Mouse (Mus musculus): ENCODE results near the gene L3mbtl1.
A peak's percentile ranks its signal among the peaks of the same experiment; 100 is the strongest.

L3mbtl1 gene

GRCm38 (mm10) chr2:162946964-162947363 is 3.7 kb downstream of the L3mbtl1 start:
- DNase-seq, result no peak

DNA sequence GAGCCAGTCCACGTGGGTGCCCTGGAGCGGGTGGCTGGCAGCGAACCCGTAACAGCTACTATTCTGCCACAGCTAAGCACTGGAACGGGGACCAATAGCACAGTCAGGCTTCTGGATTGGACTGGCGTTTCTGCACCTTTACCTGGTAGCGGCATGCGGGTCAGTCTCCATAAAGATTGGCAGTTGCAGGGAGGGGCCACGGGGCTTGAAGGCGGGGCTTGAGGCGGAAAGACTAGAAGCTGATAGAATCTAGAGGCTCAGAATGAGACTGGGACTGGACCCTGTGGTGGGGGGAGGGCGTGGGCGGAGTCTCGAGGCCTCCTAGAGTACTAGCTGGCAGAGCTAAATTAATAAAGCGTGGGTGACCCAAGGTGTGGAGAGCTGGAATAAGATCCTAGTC is 4.5 kb downstream of the L3mbtl1 start:
- peak; percentile 27 for DNase-seq

- no peak for DNase-seq
Measured at GRCm38 (mm10) chr2:162948221-162948620, 4.9 kb downstream of the L3mbtl1 start.

- DNase-seq, result no peak
Measured at GRCm38 (mm10) chr2:162950776-162951175, 7.5 kb downstream of the L3mbtl1 start.

DNA sequence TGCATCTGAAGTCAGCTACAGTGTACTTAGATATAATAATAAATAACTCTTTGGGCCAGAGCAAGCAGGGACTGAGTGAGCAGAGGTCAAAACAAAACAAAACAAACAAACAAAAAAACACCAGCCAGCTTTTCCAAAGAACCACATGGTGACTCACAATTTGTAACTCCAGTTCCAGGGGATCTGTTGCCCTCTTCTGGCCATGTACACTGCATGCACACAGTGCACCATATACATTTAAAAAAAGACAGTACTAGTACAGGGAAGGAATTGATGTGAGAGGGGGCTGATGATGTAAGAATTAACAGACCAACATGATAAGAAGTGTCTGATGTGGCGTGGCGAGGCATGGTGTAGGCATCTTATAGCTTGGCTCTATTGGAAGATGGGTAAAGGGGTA is 13.6 kb downstream of the L3mbtl1 start:
- no peak for DNase-seq

- DNase-seq, result no peak
Measured at GRCm38 (mm10) chr2:162961321-162961720, 18.0 kb downstream of the L3mbtl1 start.

- no peak for DNase-seq
Measured at GRCm38 (mm10) chr2:162966734-162967133, 23.5 kb downstream of the L3mbtl1 start.

DNA sequence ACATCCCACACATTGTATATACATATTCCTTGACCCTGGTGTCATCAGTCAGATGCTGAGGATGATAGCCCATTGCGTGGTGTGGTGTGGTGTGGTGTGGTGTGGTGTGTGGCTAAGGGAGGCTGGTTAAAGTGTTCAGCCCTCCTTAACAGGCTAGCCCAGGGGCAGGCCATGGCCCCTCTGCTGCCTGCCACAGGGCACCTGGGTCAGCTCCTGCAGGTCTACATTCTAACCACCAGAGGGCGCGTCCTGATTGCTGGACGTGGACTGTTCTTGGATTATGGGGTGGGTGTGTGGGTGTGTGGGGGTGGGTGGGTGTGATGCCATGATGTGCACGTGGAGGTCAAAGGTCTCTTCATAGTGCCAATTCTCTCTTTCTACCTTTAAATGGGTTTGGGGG is 25.1 kb downstream of the L3mbtl1 start:
- DNase-seq, result no peak

GRCm38 (mm10) chr2:162969101-162969500 is 25.8 kb downstream of the L3mbtl1 start:
- DNase-seq, result no peak

GRCm38 (mm10) chr2:162970896-162971295 is 27.6 kb downstream of the L3mbtl1 start:
- DNase-seq, result no peak

DNA sequence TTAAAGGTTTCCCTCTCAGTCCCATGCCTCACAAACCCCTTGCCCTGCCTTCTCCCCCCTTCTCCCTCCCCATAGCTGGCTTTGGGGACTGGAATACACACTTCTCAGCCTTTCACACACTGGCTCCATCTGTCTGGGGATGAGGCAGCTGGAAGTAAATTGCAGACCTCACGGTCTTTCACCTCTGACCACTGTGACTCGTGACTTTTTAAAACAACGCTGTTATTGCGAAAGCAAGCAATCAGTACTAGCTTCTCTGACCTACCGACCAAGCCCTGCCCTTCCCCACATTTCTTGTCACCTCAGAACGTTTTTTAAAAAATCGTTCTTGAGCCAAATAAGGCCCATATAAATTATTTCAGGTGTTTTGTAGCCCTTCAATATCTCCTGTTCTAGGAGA is 29.5 kb downstream of the L3mbtl1 start:
- no peak for DNase-seq

DNA sequence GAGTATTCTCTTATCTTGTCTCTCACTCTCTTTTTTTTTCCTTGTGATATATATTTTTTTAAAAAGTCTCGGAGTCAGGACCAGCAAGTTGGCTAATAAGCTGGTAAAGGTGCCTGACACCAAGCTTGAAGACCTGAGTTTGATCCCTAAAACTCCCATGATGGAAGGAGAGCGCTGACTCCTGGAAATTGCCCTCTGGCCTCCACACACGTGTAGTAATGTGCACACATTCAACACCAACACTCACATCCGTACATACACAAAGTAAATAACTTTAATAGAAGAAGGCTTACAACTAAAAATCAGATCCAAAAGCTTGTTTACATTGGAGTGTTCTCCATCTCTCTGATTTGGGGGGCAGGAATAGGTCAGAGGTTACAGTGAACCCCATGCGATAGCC is 29.9 kb downstream of the L3mbtl1 start:
- no peak for DNase-seq

DNA sequence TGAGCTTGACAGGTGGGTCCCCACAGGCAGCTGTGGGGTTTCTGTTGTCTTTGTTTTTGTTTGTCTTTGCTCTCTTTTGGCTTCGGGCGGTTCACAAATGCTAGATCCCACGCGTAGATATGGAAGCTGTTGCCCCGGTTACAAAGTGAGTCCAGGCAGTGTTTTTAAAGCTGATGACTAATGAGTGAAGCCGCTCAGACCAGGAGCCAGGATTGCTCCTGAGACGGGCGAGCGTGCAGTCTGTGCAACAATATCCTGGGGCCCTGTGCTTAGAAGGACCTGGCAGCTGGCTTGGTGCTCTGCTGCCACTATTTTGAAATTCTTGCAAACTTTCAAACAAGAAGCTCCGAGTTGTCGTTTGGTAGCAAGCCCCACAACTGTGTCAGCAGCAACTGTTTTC is 30.4 kb downstream of the L3mbtl1 start:
- no peak for DNase-seq

- DNase-seq, result no peak
Measured at GRCm38 (mm10) chr2:162975157-162975775, 32.0 kb downstream of the L3mbtl1 start.

- DNase-seq, result no peak
Measured at GRCm38 (mm10) chr2:162976001-162976400, 32.7 kb downstream of the L3mbtl1 start.

- DNase-seq, result no peak
Measured at GRCm38 (mm10) chr2:162984381-162984780, 41.1 kb downstream of the L3mbtl1 start.

DNA sequence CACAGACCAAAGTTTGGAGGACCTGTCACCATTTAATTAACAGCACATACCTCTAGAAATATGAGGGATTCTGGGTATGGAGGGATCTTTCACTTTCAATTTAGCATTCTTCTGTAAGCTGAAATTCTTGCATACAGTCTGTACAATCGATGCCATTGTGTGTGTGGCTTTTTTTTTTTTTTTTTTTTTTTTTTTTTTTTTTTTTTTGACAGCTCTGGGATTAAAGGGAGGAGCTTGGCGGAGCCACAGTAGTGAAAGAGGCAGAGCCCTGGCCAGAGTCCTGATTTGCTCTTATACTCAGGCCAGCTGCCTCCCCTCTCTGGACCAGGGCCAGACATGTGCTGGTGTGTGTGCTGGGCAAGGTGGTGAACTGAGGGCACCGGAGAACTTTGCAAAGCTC is 42.7 kb downstream of the L3mbtl1 start:
- DNase-seq, result no peak

GRCm38 (mm10) chr2:162986764-162987163 is 43.5 kb downstream of the L3mbtl1 start:
- DNase-seq, result no peak

GRCm38 (mm10) chr2:162987218-162987617 is 43.9 kb downstream of the L3mbtl1 start, which contains the start of gene Sgk2:
Sgk2 (plus strand) TSS chr2:162987330.
- DNase-seq, result no peak

GRCm38 (mm10) chr2:162988235-162988634 is 45.0 kb downstream of the L3mbtl1 start:
- DNase-seq, result no peak

DNA sequence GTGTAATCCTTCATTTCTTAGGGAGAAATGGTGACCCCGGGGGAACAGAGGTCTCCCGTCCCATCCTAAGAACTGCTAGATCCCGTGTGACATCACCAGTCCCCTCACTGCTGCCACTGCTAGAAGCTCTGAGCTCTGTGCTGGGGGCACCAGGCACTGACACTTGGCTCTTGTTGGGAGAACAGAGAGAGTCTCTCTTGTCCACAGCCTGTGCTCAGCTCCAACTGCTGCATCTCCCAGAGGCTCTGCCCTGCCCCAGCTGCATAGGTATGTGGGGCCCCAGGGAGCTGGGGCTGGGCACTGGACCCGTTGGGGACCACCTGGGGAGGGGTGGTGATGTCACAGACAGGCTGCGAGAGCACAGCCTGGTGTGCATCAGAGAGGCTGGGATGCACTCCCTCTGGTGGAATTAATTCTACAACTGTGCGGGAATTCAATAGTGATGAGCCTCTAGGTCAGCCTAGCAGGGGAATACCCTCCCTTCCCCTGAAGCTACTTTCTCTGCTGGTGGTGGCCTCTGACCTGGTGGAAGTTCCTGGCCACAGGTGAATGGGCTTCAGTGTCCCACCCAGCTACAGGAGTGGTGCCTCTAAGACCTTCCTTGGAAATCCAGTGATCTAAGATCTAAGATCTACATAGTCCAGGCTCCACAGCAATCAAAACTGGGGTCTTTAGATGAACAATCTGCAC is 48.3 kb downstream of the L3mbtl1 start:
- DNase-seq, result no peak

DNA sequence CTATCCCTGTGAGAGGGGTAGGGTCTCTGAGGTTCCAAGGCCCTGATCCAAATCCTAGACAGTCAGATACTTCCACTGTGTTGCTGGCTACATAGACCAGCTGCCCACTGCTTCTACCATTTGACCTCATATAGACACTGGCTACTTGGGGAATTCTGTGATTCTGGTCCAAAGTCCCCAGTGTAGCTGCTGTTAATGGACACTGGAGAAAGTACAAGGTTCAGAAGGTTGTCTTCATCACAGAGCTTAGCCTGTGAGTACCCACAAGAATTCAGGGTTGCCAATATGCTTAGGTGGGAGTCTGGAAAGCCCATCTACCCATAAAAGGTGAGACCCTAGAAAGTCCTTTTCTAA is 48.8 kb downstream of the L3mbtl1 start:
- no peak for DNase-seq

DNA sequence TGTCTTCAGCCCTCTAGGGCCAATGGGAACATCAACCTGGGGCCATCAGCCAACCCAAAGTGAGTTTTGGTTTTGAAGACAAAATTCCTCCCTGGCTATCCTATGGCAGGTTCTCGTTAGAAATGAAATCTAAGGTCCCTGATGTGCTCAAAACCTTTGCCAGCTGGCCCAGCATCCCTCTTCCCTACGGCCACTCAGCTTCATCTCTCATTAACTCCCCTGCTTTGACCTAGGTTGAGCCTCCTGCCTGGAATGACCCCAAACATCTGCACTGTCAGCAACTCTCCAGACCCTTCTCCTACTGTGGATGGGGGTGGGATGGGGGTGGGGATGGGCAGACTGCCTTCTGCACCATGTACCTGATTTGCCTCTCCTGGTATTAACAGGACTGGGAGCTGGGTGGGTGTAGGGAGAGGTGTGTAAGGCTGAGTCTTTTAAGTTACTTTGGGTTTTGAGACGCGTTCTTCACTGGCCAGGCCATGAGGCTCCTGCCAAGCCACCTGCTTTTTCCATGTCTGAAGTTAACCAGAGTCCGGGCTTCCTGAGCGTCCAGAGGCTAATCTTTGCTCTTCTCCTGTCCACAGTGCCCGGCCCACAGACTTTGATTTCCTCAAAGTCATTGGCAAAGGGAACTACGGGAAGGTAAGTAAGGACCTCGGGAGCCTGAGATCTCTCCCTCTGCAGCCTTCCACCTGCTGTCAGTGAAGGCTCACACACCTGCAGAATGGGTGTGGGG is 50.8 kb downstream of the L3mbtl1 start:
- DNase-seq, result no peak

DNA sequence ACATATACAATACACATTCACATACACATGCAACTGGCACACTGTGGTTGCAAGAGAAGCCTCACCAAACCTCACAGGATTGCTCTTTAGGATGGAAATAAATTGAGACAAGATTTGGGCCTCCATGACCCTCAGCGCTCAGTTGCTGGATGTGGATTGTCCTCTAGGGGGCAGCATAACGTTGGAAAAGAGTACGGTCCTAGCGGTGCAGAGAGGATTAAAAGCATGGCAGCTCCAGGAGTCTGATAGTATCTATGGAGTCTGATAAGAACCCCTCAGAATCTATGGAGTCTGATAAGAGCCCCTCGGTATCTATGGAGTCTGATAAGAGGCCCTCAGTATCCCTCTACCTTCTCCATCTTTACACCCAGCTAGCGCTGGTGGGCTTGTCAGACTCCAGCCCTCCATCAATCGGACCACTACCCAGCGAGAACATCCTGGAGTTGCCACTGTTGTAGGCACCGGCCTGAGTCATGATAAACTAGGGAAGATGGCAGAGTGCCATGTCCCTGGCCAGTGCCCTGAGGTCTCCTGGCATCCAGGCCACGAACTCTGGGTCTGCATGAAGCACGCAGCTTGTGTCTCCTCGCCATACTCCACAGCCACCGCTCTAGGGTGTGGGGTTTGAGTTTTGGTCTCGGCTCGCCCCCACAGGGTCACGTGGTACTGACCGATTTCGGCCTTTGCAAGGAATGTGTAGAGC is 55.4 kb downstream of the L3mbtl1 start:
- peak; percentile 27 for DNase-seq
